Mouse (Mus musculus) gastrocnemius, adult 18-20 months (tissue): Measurements from ENCODE around the gene Dph5. TPM values are rescaled to one million over a fixed set of nuclear protein-coding genes. Genes with fewer than 3 reads are reported as not detected.
A peak's percentile ranks its signal among the peaks of the same experiment; 100 is the strongest.
"Not testable (repeated sequence)": the region's sequence is repeated elsewhere in the genome, so short reads cannot be mapped to it uniquely, and the experiment has no call there.

Source experiments
- DNase-seq: peaks from one replicate; pipeline ENCODE4 v3.0.0; 2021; ENCODE audit warnings: low spot score
- long read RNA-seq, 2 experiments: library from polyadenylated mRNA; stranded (forward); transcript quantifications; one replicate each; pipeline ENCODE4 v2.0.0; 2021
- total RNA-seq, 2 experiments: library from RNA; stranded (reverse); gene quantifications; 2 replicates each; pipeline ENCODE4 v1.2.3; 2021

Dph5 gene
- total RNA-seq: 1 to 10 TPM; 4.5 to 5.5 TPM
- long read RNA-seq, experiment 1, partial matches to known transcripts: 0 of 5 reads
- long read RNA-seq, experiment 1, other reads (novel, unspliced or antisense): 1 of 5 reads
- long read RNA-seq, experiment 2, partial matches to known transcripts: 1 of 6 reads
- long read RNA-seq, experiment 2, other reads (novel, unspliced or antisense): 1 of 6 reads

DNA sequence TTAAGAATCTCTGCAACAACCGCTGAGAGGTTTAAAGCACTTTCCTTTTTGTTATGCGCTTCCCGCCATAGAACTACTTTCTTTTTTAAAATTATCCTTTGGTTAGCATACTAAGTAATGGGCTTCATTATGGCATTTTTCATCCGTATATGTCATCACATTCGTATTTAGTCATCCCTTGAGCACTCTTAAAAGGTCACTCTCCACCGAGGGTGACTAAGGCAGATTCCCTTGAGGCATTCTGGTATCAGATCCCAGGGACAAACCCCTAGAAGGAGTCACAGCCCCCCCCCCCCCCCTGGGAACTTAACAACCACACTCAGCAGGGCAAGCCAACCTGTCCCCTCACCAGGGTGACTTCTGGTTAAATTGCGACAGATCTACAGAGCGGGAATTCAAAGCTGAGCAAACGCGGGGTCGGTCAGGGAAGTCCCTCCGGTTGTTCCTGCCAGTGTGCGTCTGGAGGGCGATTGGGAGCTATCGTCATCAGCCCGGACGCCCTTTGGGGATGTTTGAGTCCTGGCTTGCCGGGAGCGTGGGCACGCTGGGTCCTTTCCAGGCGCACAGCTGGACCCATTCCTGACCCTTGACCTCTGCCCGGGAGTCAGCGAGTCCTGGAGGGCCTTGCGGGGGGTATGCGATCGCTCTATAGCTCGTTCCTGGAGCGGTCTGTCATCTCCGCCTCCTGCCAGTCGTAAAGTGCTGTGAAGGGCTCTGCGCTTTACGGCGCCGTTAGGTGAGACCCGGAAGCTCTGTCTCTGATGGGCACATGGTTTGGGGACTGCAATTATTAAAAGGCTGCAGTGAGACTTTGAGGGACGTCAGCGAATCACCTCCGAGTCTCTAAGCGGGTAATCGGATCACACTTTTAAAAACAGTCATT, at the start of gene Dph5:
Gene Dph5 (plus strand): TSS at position 411 of the 883 bp plus-strand sequence.
- peak; percentile 91 for DNase-seq

DNA sequence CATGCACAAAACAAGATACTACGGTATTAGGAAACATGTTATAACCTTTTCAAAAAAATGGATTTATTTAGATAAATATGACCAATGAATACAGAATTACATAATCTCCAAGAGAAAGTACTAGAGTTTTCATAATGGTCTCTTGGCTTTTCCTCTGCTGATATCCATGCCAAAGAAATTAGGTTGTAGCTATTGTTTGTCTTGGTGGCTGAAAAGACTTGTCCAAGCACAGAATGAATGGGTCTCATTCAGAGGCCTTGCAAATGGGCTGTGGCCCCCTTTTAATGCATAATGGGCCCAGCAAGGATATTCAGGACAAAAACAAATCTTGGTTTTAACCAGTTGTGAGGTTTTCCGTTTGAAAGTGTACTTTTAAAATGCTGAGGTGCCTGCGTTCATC, 43.1 kb upstream of the Dph5 start:
- no peak for DNase-seq

DNA sequence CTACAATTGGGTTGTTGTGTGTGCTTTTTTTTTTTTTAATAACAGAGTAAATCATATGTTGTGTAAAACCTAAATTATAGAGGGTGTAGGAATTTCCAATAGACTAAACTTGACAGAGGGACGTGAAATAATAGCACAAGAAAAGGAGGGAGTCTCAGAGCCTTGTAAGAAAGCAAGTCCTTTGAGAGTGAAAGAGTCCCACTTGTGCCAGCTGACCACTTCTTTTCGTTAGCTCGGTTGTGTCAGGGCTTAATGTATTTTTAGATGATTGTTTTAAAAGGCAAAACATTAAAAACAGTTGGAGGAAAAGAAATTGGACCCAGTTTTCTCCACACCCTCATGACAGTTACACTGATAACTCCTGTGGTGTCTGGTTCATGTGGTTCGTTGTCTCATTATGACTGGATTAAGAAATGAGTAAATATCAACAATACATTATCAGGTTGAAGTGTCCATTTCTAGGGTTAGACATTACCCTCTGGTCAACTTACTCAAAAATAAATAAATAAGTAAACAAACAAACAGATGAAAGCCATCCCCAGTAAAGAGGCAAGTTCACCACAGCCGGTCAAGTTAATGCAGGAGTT, 42.5 kb upstream of the Dph5 start:
- no peak for DNase-seq

DNA sequence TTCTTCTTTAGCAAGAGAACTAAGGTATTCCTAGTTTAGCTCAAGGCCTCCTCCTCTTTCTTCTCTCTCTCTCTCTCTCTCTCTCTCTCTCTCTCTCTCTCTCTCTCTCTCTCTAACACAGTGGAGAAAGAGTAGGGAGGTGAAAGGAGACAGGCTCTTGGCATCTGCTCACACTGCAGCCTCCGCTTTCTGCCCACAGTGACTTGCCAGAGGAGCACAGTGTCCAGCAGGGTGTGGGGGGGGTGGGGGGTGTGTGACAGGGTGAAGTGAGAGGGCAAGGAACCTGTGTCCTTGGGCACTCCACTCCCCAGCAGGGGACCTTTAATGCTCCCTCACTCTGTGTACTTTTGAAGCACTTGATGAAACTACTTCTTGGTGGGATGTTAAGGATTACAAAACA, 41.9 kb upstream of the Dph5 start:
- no peak for DNase-seq

DNA sequence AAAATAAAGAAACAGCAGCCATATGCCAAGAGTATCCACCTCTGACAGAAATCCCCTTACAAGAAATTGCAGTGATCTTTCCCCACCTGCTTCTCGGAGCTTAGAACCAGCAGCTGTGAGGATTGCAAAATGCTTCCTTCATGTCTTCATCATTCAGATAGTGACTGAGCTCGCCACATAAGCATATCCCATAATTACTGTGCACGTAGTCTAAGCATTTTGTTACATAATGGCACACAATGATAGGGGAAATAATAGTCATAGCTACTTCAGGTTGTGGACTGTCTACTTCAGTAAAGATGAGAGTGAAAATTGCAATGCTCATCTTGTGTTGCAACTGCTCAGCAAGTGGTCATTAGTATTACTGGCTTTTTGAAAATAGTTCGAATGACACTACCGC, 41.5 kb upstream of the Dph5 start:
- DNase-seq: no peak

DNA sequence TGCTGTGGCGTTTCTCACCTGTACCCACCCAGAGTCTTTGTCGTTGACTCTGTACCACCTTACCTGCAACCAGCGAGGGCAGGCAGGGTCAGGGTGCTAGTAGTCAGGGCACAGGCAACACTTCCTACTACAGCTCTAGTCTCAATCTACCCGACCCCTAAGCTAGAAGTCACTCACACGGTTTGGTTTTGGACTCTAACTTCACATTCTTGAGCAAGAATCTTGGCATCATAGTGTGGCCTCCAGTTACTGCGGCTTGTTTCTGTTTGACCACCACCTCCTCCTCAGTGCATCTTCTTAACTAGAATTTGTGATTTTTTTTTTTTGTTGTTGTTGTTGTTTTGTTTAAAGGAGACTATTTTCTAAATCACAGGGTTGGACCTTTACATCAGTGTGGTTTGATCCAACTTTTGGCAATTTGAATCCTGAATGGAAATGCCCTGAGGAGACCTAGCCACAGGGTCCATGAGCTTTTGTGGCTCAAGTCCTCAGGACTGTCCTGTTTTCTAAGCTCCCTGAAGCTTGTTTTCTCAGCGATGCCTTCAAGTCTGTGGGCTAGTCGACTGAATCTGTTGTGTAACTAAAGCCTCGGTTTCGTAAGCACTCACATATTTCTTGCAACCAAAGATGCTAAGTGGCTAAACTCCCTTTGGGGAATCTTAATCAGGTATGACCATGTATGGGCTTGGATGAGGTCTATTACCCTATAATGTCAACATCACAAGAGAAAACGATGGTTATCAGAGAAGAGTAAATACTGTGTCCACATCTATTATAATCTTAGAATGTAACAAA, 38.8 kb upstream of the Dph5 start:
- no peak for DNase-seq

DNA sequence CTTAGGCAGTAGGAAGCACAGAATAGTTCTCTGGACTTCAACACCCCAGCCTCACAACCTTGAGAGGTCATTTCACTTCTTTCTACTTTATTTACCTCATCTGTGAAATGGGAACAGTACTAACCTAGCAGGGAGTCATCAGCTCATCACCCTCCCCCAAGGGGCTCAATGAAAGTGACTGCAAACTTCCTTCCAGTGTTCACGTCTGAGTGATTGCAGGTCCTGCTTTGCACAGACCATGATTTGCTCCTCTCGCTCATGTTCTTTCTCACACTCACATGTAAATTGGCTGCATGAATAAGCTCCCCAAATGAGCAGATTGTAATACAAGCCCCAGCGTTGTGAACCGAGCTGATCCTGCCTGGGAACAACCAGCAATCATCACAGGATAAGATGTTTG, 36.7 kb upstream of the Dph5 start:
- DNase-seq: no peak

DNA sequence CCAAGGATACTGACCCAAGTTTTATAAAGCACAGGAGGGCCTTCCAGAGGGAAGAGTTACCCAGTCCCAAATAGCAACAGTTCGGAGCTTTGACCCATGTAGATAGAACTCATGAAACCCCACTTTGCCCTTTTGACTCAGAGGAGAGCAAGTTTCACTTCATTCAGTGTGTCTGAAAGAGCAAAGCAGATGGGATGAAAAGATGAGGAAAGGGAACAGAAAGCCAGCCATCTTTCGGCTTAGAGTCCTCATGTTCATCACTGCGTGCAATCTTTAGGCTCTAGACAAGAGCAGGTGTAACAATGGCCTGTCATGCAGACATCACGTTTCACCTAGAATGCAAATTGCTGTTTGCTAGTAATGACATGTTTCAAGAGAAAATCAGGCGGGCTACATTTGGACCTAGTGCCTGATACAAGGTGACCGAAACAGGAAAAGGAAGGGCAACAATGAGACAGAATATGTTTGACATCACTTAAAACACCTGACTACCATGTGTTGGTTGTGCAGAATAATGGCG, 32.9 kb upstream of the Dph5 start:
- DNase-seq: no peak

DNA sequence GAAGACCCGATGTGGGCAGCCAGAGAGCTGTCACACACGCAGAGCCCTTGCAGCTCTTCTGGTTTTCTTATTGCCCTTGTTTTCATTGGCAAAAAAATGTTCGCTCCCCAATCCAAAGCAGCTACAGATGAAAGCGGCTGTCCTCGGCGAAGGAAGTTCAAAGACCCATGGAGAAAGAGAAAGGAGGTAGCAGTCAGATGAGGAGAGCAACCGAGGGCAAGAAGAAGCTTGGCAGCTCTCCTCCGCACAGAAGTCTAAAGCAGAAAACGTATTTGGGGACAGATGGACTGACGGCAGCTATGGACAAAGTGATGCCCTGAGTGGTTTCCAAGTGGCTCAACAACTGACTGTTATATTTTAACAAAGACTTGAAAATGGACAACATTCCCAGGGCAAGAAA, 32.1 kb upstream of the Dph5 start:
- DNase-seq: no peak

DNA sequence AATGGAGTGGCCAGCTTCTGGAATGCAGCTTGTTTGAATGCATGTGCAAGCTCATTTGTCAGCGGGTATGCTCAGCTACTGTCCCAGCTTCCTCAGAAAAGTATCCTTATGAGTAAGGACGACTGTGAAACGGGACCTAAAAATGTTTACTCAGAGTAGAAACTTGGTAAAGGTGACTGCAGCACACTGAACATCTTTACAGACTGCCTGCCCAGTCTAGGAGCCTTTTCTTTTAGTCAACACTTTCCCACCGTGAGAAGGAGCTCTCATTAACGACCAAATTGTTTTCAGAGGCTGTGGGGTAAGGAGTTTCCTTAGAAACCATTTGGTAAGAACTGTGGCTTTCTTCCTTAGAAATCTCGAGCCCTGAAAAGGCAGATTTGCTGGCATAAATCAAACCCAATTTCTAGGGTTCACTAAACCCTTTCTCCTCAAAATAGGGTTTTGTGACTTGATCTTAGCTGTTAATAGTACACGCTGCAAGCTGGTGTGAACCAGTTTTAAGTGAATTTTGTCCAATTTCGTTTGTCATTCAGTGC, 31.1 kb upstream of the Dph5 start:
- no peak for DNase-seq

DNA sequence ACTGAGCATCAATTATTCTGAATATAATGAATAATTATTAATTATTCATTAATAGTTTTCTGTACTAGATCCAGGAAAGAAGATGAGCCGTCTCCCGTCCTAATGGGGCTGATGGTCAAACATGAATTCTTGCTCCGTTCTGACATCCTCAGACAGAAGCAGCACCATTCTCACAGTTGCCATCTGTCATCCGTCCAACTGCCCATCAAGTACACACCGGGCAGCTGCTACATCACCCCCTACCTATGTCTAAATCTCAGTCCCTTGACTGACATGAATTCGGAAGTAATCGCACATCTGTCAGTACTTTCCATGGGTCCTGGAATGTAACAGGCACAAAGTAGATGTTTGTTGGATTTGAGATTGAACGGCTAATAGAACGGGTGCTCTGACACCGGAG, 30.2 kb upstream of the Dph5 start:
- DNase-seq: no peak

DNA sequence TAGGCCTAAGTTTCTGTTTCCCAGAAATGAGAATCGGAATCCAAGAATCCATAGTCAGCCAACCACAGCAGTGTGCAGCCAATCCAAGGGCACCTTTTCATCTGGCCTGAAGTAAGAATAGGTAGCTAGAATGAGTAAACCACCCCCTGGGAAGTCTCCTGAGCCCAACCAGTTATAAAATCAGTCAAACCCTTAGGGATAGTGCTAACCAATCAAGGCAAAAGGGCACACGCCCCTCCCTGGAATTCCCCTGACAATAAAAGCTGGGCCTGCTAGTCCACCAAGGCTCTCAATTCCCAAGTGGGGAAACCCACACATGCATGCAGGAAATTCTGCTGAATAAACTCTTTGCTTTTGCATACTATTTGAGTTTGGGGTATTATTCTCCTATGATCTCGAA, 28.8 kb upstream of the Dph5 start:
- DNase-seq: no peak

DNA sequence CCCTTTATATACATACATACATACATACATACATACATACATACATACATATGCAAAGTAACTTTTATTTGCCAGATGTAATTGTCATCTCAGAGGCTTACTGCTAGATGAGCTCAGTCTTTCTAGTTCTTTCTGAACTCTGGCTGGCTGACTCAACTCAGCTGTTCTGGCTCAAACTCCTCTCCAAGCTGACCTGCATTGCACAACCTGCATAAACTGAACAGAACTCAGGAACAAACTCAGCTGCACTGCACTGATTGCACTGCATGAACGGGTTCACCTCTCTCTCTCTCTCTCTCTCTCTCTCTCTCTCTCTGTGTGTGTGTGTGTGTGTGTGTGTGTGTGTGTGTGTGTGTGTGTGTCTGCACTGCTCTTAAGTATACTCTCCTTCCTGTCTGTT, 26.9 kb upstream of the Dph5 start:
- DNase-seq: not testable (repeated sequence)

DNA sequence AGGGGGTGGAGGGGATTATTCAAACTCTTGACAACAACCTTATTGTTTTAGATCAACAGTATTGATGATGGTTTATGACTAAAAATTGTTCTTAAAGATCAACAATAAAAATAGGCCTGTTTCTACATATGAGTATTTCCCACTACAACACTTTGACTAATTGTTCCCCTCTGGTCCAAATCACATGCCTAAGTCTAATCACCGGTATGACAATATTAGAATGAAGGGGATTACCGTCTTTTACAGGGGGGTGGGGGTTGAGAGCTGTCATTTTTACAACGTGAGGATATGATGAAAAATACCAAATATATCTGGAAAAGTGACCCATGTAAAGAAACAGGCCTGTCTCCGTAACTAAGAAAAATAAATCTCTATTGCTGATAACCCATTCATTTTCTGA, 24.1 kb upstream of the Dph5 start:
- DNase-seq: no peak

DNA sequence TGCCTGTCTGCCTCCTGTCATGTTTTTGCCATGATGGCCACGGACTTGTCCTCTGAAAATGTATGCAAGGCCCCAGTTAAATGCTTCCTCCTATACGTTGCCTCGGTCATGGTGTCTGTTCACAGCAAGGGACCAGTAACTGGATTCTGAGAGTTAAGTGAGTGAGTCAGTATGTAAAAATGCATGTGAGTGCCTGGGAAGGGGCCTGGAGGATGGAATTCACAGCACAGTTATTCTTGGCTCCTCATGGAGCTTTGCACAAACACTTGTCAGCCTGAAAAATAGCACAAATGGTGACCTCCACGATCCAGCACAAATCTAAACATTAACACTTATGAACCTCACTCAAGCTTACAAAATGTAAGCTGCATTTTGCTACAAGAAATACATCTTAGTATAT, 20.5 kb upstream of the Dph5 start:
- no peak for DNase-seq

DNA sequence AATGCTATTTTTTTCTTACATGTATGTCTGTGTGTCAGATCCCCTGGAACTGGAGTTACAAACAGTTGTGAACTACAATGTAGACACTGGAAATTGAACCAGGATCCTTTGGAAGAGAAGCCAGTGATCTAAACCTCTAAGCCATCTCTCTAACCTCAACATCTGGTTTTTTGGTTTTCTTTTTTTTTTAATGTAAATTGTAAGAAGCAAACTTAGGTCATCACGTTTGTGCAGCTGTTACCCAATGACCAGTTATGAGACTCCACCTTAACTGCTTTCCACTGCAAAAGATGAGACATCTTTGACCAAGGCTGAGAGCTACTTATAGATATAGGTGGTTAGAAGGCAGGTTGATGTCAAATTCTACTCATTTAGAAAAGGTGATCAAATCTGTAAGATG, 19.7 kb upstream of the Dph5 start:
- DNase-seq: no peak

DNA sequence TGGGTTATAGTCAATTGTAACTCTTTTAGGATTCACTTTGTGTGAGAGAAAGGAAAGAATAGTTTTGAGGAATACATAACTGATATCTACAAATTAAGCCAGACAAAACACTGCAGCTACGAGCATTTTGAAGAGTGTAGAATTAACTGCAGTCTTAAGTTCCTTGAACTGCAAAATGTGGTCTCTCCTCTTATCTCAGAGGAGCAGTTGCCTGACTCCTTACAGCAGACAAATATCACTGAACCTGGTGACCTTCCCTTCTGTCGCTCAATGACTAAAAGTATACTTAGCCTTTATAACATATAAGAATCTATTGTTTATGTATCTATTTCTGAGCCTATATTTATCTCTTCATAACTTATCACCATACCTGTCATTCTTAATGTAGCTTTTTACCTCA, 18.3 kb upstream of the Dph5 start:
- no peak for DNase-seq

DNA sequence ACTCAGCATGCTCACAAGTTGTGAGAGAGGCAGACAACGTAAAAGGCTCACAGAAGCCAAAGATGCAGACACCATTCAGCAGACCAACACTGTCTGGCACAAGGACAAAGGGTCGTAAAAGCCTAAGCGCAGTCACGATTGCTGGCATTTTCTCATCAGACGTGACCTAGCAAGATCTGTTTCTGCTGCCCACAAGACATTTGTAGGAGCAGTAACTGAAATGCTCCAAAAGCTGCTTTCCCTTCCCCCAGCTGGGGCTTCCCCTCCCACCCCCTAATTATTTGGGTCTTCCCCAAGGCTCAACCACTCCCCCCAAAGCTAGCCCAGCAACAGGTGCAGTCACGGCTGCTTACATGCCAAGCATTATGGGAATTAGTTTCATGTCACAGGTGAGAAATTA, 12.1 kb upstream of the Dph5 start:
- DNase-seq: no peak

DNA sequence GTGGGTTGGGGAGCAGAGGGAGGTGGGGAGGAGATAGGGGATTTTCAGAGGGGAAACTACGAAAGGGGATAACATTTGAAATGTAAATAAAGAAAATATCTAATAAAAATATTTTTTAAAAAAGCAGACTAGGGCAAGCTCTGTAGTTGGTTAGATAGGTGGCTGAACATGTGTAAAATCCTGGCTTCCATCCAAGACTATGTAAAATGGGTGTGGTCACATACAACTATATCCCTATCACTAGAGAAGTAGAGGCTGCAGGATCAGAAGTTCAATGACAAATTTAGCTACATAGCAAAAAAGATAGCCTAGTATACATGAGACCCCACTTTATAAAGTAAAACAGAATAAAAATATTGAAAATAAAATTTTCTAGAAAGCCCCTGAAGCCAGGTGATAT, 10.5 kb upstream of the Dph5 start:
- no peak for DNase-seq

DNA sequence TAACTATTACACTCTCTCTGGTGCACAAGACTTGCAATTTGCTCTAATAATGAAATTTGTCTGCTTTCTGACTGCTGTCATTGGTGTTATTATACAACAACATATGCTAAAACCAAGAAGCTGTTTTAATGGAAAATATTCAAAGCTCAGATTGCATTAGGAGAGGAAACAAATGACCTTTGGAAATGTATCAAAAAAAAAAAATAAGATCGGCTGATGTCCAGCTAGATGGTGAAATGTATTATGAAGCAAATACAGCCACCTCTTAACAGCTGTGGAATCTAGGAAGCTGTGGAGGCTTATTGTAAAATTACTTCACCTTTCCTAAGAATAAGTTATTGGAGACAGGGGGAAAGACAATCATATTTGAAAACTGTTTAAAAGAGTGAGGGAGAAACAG, 3.6 kb upstream of the Dph5 start:
- DNase-seq: no peak

DNA sequence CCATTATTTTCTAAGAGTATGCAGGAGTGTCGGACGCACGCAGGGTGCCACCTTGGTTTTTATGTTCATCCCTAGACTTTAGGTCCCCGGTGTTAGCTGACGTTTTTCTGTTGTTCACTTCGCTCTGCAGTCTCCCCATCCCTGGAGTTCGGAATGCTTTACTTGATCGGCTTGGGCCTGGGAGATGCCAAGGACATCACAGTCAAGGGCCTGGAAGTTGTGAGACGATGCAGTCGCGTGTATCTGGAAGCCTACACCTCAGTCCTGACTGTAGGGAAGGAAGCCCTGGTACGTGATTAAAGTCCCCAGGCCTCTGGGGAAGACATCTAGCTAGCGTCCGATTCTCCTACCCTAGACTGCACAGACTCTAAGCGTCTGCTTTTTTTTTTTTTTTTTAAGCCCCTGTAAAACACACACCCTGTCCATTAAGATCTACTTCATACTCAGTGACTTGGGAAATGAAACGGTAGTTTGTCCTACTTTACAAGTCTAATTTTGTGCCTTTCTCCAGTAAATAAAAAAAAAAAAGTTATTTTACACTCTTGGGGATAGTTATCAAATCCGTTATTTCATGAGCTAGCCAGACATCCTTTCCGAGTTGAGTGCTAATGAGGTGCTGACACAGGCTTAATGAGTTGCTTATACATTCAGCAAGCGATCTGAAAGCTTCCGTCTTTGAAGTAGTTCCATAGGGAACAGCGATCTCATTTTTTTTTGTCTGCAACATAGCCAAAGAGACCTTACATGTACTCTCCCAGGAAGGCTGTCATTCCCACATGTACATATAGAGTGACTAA, 871 bp downstream of the Dph5 start:
- no peak for DNase-seq
